Mouse (Mus musculus) cerebellum, postnatal 4 days (tissue): ENCODE measurements at regions not wholly inside any gene's neighbourhood (a gene's known extent, or its start where the extent isn't known, plus 50 kb on each side); places are given as distances from the start of the nearest gene placed in this dataset.
"Not testable (repeated sequence)": the region's sequence is repeated elsewhere in the genome, so short reads cannot be mapped to it uniquely, and the experiment has no call there.

Experiments
- DNase-seq, 2 experiments: peaks; one replicate each; pipeline ENCODE4 v3.0.0; 2022; ENCODE audit warnings: low spot score in 2 of 2, mixed read lengths in 1 of 2

- DNase-seq: not testable (repeated sequence)
Observed at GRCm38 (mm10) chr1:23316288-23316687, 81.3 kb downstream of the Ogfrl1 start.

- DNase-seq: not testable (repeated sequence)
Observed at GRCm38 (mm10) chr1:23314863-23315262, 82.7 kb downstream of the Ogfrl1 start.

GRCm38 (mm10) chr1:23292718-23293117 lies 104.9 kb downstream of the Ogfrl1 start:
- DNase-seq: no peak

- peak in 1 of 2 experiments; percentile 37 for DNase-seq
Observed at GRCm38 (mm10) chr1:23286741-23287140, 110.8 kb downstream of the Ogfrl1 start.

- DNase-seq: no peak
Observed at GRCm38 (mm10) chr1:23282870-23283219, 114.7 kb downstream of the Ogfrl1 start.

GRCm38 (mm10) chr1:23282215-23282869 lies 115.2 kb downstream of the Ogfrl1 start:
- no peak for DNase-seq

- no peak for DNase-seq
Observed at GRCm38 (mm10) chr1:23279827-23280226, 117.7 kb downstream of the Ogfrl1 start.

- no peak for DNase-seq
Observed at GRCm38 (mm10) chr1:23272077-23272476, 125.5 kb downstream of the Ogfrl1 start.

GRCm38 (mm10) chr1:23270910-23271822 lies 126.4 kb downstream of the Ogfrl1 start:
- no peak for DNase-seq

GRCm38 (mm10) chr1:23268062-23268461 lies 129.5 kb downstream of the Ogfrl1 start:
- DNase-seq: no peak

GRCm38 (mm10) chr1:23265556-23266232 lies 131.9 kb downstream of the Ogfrl1 start:
- no peak for DNase-seq

GRCm38 (mm10) chr1:23264251-23264650 lies 133.3 kb downstream of the Ogfrl1 start:
- DNase-seq: no peak

GRCm38 (mm10) chr1:23263798-23264197 lies 133.8 kb downstream of the Ogfrl1 start:
- no peak for DNase-seq

- no peak for DNase-seq
Observed at GRCm38 (mm10) chr1:23261652-23262051, 135.9 kb downstream of the Ogfrl1 start.

- DNase-seq: no peak
Observed at GRCm38 (mm10) chr1:23257306-23257895, 140.2 kb downstream of the Ogfrl1 start.

- peak; percentile 43 to 63 for DNase-seq
Observed at GRCm38 (mm10) chr1:23256630-23257001, 141.0 kb downstream of the Ogfrl1 start.

- DNase-seq: peak; percentile 95 to 98
Observed at GRCm38 (mm10) chr1:23255925-23256629, 141.5 kb downstream of the Ogfrl1 start.

GRCm38 (mm10) chr1:23254235-23254634 lies 143.3 kb downstream of the Ogfrl1 start:
- no peak for DNase-seq

- no peak for DNase-seq
Observed at GRCm38 (mm10) chr1:23231522-23231921, 129.5 kb upstream of the 4933415F23Rik start.

- no peak for DNase-seq
Observed at GRCm38 (mm10) chr1:23228478-23228877, 126.4 kb upstream of the 4933415F23Rik start.

- DNase-seq: peak in 1 of 2 experiments; percentile 10
Observed at GRCm38 (mm10) chr1:23214462-23215158, 112.6 kb upstream of the 4933415F23Rik start.
